Mouse (Mus musculus): Measurements from ENCODE around the gene Islr2.
"Not testable (repeated sequence)": the region's sequence is repeated elsewhere in the genome, so short reads cannot be mapped to it uniquely, and the experiment has no call there.

Islr2 gene

GRCm38 (mm10) chr9:58203516-58204447 lies at the start of gene Islr2, which contains the start of gene Islr:
TSS of gene Islr2 (minus strand) at chr9:58204319.
TSS of gene Islr (minus strand) at chr9:58204306.
- DNase-seq (ENCODE audit: low spot score) = peak; percentile 60

GRCm38 (mm10) chr9:58253805-58254122 lies 49.6 kb upstream of the Islr2 start:
- DNase-seq (ENCODE audit: low spot score) = not testable (repeated sequence)

- peak; percentile 95 for DNase-seq (ENCODE audit: low spot score)
Observed at GRCm38 (mm10) chr9:58253033-58253804, 49.1 kb upstream of the Islr2 start, which contains the start of gene Stoml1. TSS of gene Stoml1 (plus strand) at chr9:58253164.

DNA sequence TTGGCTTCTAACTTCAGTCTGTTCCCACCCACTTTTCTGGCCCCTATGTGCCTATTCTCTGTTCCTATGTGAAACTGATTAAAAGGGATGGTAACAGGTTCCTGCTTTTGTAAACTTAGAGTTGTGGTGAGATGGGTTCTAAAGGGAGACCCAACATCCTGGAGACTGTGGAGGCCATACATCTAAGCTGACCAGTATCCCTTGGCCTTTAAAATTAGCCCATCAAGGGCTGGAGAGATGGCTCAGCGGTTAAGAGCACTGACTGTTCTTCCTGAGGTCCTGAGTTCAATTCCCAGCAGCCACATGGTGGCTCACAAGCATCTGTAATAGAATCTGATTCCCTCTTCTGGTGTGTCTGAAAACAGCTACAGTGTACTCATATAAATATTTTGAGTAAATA lies 46.6 kb upstream of the Islr2 start:
- DNase-seq (ENCODE audit: low spot score) = not testable (repeated sequence)

- DNase-seq (ENCODE audit: low spot score) = no peak
Observed at GRCm38 (mm10) chr9:58250322-58250721, 46.2 kb upstream of the Islr2 start.

DNA sequence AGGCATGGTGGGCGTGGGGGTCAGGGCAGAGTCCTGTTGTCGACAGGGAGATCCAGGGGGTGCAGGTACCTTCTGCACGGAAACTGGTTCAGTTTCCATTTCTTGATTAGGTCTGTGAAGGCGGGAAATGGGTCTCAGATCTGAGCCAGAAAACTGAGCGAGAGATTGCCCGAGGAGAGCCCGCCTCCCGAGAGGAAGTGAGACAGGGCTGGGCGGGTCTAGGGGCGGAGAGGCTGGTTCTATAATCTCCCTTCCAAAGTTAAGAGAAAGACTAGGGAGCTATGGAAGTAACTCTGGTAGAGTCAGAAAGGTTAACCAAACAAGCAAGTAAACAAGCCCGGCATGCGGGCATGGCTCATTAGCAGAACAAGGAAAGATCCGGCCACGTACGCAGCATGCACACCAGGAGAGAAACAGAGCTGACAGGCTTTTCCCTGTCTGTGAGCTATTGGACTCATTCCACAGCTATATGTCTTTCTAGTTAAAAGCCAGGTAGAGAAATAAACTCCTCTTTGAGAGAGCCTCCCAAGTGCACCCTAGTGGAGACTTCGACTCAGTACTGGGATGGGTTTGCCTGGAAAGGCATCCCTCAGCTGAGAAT lies 45.6 kb upstream of the Islr2 start, which contains the start of gene Pml:
Gene Pml, minus strand, starts transcription at position 195 of the 601 bp plus-strand sequence.
- peak; percentile 77 for DNase-seq (ENCODE audit: low spot score)

- DNase-seq (ENCODE audit: low spot score) = no peak
Observed at GRCm38 (mm10) chr9:58248746-58249413, 44.8 kb upstream of the Islr2 start.

DNA sequence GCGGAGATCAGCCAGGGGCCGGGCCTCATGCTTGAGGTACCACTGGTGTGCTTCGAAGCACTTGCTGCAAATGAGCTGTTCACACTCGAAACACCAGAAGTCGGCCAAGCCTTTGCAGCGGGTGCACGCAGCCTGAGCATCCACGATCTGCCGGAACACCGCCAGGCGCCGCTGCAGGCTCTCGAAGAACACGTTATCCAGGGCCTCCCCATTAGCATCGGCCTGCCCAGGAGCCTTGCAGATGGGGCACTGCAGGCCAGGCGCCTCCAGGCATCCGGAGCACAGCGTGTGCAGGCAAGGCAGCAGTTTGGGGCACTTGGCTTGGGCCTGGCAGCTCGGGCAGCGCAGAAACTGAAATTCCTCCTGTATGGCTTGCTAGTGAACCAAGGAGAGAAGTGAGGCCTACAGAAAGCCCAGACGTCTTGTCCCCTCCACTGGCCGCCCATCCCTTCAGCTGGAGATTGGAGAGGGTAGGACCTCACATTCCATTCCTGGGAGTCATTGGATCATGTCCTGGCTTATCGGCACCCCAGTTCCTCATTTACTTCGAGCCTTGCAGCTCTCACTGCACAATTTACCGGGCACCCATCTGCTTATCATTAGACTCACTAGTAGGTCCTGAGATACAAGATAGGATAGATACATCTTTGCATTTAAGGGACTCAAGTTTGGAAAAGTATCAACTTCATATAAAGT lies 43.1 kb upstream of the Islr2 start:
- DNase-seq (ENCODE audit: low spot score) = peak; percentile 81

DNA sequence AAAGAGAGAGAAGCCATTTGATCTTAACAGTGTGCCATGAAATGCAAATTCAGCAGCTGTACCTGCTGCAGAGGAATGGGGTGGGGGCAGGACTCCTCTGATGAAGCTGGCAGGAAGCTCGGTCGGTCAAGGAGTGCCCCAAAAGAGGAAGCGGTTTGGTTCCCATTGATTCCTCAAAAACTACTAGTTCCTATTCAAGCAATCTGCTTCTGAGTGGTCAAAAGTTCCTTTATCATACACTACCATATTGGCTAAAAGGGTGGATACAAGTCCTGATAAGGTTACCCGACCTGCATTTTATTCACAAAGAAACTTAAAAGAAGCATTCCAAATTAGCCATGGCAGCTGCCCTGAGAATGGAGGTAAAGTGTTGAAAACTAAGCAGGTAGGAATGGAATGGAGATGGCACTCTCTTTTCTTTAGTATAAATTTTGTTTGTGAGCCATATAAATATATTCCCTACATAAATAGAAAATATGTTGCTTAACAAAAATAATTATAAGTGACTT lies 42.0 kb upstream of the Islr2 start:
- no peak for DNase-seq (ENCODE audit: low spot score)

DNA sequence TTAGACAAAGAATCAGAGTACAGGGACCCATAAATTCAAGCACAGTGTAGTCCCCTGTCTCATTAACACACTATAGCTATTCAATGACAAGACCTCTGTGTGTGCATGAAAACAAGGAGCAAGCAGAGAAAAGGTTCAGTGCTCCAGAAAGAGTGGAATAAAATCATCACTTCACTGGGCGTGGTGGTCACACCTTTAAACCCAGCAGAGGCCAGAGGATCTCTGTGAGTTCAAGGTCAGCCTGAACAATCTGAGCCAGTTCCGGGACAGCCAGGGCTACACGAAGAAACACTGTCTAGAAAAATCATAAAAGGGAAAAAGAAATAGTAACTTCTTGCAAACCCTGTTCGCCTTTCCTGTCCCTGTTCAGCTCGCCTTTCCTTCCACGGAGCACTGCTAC lies 39.6 kb upstream of the Islr2 start:
- DNase-seq (ENCODE audit: low spot score) = no peak

DNA sequence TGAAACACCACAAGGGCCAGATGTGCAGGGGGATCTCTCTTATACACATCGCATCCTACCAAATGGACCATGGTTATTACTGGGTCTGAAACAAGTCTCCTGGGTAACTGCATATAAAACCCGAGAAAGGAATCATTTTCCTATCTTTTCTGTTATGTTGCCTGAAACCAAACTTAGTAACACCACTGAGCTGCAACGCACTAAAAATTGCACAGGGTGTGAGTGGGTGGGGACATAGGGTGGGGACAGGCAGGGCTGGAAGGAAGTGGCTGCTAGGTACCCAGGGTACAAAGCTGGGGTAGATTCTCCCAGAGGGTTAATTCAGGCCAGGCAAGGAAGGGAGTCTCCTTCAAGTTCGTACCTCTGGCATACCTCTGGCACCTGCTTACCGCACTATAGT lies 38.6 kb upstream of the Islr2 start:
- DNase-seq (ENCODE audit: low spot score) = no peak

DNA sequence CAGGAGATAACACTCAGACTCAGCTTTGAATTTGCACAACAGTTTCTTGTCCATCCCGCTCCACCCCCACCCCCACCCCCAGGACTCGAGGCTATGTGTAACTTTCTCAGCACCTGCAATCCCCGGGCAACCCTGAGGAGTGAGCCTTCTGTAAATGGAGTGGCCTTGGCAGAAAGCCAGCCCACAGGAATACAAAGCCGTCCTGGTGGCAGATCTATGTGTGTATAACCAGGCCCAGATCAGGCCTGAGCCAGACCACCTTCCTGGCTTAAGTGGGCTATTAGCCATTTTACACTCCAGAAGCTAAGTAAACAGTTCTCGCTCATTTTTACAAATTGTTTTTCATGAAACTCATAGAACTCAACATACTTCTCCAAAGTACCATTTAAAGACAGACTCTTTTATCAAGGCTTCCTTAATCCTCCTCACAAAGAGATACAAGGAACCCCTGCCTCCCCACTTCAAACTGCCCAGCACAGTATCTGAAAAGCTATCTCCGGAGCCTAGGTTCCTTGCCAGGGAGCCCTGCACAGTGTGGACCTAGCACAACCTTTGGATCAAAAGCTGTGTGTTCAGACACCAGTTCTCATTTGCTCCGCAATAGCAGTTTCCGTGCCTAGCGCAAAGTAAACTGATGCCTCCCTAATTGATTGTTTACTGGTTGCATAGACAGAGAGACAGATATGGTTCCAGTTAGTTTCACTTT lies 37.8 kb upstream of the Islr2 start:
- no peak for DNase-seq (ENCODE audit: low spot score)

- no peak for DNase-seq (ENCODE audit: low spot score)
Observed at GRCm38 (mm10) chr9:58234502-58235015, 30.4 kb upstream of the Islr2 start.

DNA sequence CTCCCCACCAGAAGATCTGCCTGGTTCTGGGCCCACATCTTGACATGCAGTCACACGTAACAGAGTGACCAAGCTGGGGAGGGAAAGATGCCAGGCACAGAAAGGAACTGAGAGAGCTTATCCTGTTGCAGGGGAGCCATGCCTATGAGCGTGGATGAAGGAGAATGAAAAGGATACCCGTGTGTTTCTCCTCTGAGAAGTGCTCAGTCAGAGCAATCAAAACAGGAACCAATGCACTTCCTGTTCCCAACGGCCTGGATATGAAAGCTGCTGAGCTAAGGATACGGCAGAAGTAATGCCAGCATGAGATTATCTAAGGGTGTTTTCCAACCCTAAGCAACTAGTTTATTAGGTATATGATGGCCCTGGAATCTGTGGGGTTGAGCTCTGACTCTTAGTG lies 28.3 kb upstream of the Islr2 start:
- DNase-seq (ENCODE audit: low spot score) = no peak

DNA sequence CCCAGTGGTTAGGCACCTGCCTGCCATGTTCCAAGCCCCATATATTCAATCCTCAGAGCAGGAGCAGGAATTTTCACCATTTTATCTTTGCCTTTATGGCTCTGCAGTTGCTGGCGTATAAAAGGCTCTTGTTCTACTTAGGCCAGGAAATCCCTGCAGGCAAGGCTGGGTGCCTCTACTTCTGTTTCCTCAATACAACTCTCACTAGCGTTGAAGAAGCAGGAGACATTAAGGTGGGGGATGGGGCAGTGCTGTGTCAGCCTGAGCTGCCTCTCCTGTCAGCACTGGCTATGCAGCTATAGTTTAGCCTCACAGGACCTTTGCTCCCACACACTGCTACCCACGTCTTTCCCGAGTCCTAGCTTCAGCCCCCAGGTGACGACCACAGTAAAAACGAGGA lies 27.6 kb upstream of the Islr2 start:
- DNase-seq (ENCODE audit: low spot score) = no peak

GRCm38 (mm10) chr9:58228777-58229466 lies 24.8 kb upstream of the Islr2 start:
- no peak for DNase-seq (ENCODE audit: low spot score)

DNA sequence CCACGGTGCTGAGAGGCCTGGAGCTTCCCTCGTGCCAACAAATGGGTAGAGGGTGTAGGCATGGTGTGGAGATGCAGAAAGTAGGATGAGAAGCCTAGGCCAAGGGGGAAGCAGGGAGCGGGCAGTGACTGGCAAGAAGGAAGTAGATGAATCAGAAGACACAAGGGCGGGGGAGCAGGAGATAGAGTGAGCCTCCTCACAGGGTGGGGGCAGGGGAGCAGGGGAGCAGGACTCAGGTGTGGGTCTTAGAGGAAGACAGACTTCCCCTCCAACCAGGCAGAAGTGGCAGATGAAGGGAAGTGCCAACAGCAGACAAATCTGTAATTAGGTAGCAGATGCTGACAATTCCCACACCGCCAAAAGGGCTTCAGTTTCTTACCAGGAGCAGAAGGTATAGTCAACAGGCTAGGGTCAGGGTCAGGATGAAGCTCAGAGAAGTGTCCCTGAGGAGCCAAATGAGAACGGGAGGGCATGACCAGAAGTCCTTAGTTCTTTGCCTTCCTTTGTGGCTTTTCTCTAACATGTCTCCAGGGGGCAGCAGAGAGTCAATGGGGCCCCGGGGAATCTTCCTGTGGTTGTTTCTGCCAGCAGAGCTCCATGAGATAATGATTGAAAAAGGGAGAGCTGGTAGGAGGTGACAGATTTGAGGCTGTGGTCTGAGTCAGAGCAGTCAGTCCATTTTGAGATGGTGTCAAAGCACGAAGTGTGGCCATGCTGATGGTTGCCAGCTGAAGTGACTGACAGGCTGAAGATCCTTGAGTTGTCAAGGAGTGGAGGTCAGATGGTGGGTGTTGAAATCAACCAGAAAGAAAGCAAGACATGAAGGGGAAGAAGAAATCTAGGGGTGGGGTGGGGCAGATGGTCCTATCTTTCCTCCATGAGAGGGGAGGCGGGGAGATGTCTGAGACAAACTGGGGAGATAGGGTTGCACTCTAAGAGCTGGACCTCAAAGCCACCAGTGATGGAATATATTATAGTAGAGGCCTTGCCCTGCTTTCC lies 22.1 kb upstream of the Islr2 start:
- peak; percentile 66 for DNase-seq (ENCODE audit: low spot score)

- no peak for DNase-seq (ENCODE audit: low spot score)
Observed at GRCm38 (mm10) chr9:58224356-58224755, 20.2 kb upstream of the Islr2 start.
